Mouse (Mus musculus): Measurements from ENCODE around the gene Sh3glb2. TPM values are rescaled to one million over a fixed set of nuclear protein-coding genes. Genes with fewer than 3 reads are reported as not detected.

Sh3glb2 gene
- polyA plus RNA-seq, 1 experiment from 2014 or later = 70.7 TPM

GRCm38 (mm10) chr2:30349196-30349595 is 9.9 kb downstream of the Sh3glb2 start:
- H3K9me3 ChIP-seq (replicated peaks) = no peaks in the 10 kb centered on the region
- H3K27ac ChIP-seq (replicated peaks) = no peak overlapping the region
- 87% methylated on average over 6 of the region's 6 CpGs for WGBS
- DNase-seq (ENCODE audit: low spot score) = no peak
- peaks cover 89% of the 10 kb centered on the region for H3K36me3 ChIP-seq
- H3K4me1 ChIP-seq = no peaks in the 10 kb centered on the region
- no peak overlapping the region for H3K4me3 ChIP-seq
- H3K27me3 ChIP-seq (ENCODE audit: low read depth, poor library complexity, severe bottlenecking) = no peaks in the 10 kb centered on the region

- no peaks in the 10 kb centered on the region for H3K9me3 ChIP-seq (replicated peaks)
- 93% methylated on average over 7 of the region's 7 CpGs for WGBS
- DNase-seq (ENCODE audit: low spot score) = no peak
Observed at GRCm38 (mm10) chr2:30345971-30346676, 13.0 kb downstream of the Sh3glb2 start.

GRCm38 (mm10) chr2:30343601-30344137 is 15.5 kb downstream of the Sh3glb2 start:
- Histone ChIP-seq H3K27me3 (ENCODE audit: low read depth, poor library complexity, severe bottlenecking) (no peaks in the 10 kb centered on the region), H3K9me3 (replicated peaks) (no peaks in the 10 kb centered on the region), H3K36me3 (peaks cover 100% of the 10 kb centered on the region), H3K4me3 (no peak overlapping the region), H3K4me1 (no peaks in the 10 kb centered on the region), H3K27ac (replicated peaks) (0 out of 2 replicates have a peak overlapping the region, but pooled peaks have one; percentile 17)
- DNase-seq (ENCODE audit: low spot score) = no peak
- WGBS = 84% methylated on average over 14 of the region's 14 CpGs

More at GRCm38 (mm10) chr2:30345971-30346676, 13.0 kb downstream of the Sh3glb2 start:
- Histone ChIP-seq H3K4me3 (no peak overlapping the region), H3K36me3 (peaks cover 98% of the 10 kb centered on the region), H3K27me3 (ENCODE audit: low read depth, poor library complexity, severe bottlenecking) (no peaks in the 10 kb centered on the region), H3K27ac (replicated peaks) (no peak overlapping the region), H3K4me1 (no peaks in the 10 kb centered on the region)

GRCm38 (mm10) chr2:30342544-30342943 is 16.6 kb downstream of the Sh3glb2 start:
- no peak for DNase-seq (ENCODE audit: low spot score)
- Histone ChIP-seq H3K9me3 (replicated peaks) (no peaks in the 10 kb centered on the region), H3K4me3 (no peak overlapping the region), H3K4me1 (no peaks in the 10 kb centered on the region), H3K27me3 (ENCODE audit: low read depth, poor library complexity, severe bottlenecking) (no peaks in the 10 kb centered on the region), H3K27ac (replicated peaks) (no peak overlapping the region), H3K36me3 (peaks cover 100% of the 10 kb centered on the region)
- WGBS = 93% methylated on average over 7 of the region's 7 CpGs

GRCm38 (mm10) chr2:30342061-30342460 is 17.1 kb downstream of the Sh3glb2 start:
- peaks cover 100% of the 10 kb centered on the region for H3K36me3 ChIP-seq

GRCm38 (mm10) chr2:30337179-30337578 is 22.0 kb downstream of the Sh3glb2 start:
- H3K27me3 ChIP-seq (ENCODE audit: low read depth, poor library complexity, severe bottlenecking) = no peaks in the 10 kb centered on the region
- H3K27ac ChIP-seq (replicated peaks) = no peak overlapping the region
- H3K4me1 ChIP-seq = no peaks in the 10 kb centered on the region
- no peaks in the 10 kb centered on the region for H3K9me3 ChIP-seq (replicated peaks)
- no peak overlapping the region for H3K4me3 ChIP-seq
- DNase-seq (ENCODE audit: low spot score) = no peak
- WGBS = 90% methylated on average over 12 of the region's 12 CpGs
- peaks cover 100% of the 10 kb centered on the region for H3K36me3 ChIP-seq

More at GRCm38 (mm10) chr2:30342061-30342460, 17.1 kb downstream of the Sh3glb2 start:
- no peak for DNase-seq (ENCODE audit: low spot score)
- Histone ChIP-seq H3K27me3 (ENCODE audit: low read depth, poor library complexity, severe bottlenecking) (no peaks in the 10 kb centered on the region), H3K4me3 (no peak overlapping the region), H3K27ac (replicated peaks) (no peak overlapping the region), H3K9me3 (replicated peaks) (no peaks in the 10 kb centered on the region), H3K4me1 (no peaks in the 10 kb centered on the region)
- WGBS = 93% methylated on average over 3 of the region's 3 CpGs

- no peaks in the 10 kb centered on the region for H3K27me3 ChIP-seq (ENCODE audit: low read depth, poor library complexity, severe bottlenecking)
- H3K36me3 ChIP-seq = peaks cover 100% of the 10 kb centered on the region
- no peak overlapping the region for H3K4me3 ChIP-seq
- H3K27ac ChIP-seq (replicated peaks) = no peak overlapping the region
- DNase-seq (ENCODE audit: low spot score) = no peak
- H3K4me1 ChIP-seq = no peaks in the 10 kb centered on the region
- 87% methylated on average over 16 of the region's 16 CpGs for WGBS
- no peaks in the 10 kb centered on the region for H3K9me3 ChIP-seq (replicated peaks)
Observed at GRCm38 (mm10) chr2:30336174-30336915, 22.8 kb downstream of the Sh3glb2 start.

GRCm38 (mm10) chr2:30335324-30335723 is 23.8 kb downstream of the Sh3glb2 start:
- no peak for DNase-seq (ENCODE audit: low spot score)
- Histone ChIP-seq H3K36me3 (peaks cover 100% of the 10 kb centered on the region), H3K4me1 (no peaks in the 10 kb centered on the region), H3K4me3 (no peak overlapping the region), H3K27ac (replicated peaks) (no peak overlapping the region), H3K9me3 (replicated peaks) (no peaks in the 10 kb centered on the region), H3K27me3 (ENCODE audit: low read depth, poor library complexity, severe bottlenecking) (no peaks in the 10 kb centered on the region)
- 97% methylated on average over 2 of the region's 2 CpGs for WGBS

- Histone ChIP-seq H3K27ac (replicated peaks) (no peak overlapping the region), H3K27me3 (ENCODE audit: low read depth, poor library complexity, severe bottlenecking) (no peaks in the 10 kb centered on the region), H3K9me3 (replicated peaks) (no peaks in the 10 kb centered on the region), H3K4me1 (no peaks in the 10 kb centered on the region), H3K36me3 (peaks cover 100% of the 10 kb centered on the region), H3K4me3 (no peak overlapping the region)
- 86% methylated on average over 3 of the region's 3 CpGs for WGBS
- no peak for DNase-seq (ENCODE audit: low spot score)
Observed at GRCm38 (mm10) chr2:30328791-30329190, 30.3 kb downstream of the Sh3glb2 start.

- Histone ChIP-seq H3K27me3 (ENCODE audit: low read depth, poor library complexity, severe bottlenecking) (no peaks in the 10 kb centered on the region), H3K4me3 (no peak overlapping the region), H3K36me3 (peaks cover 100% of the 10 kb centered on the region), H3K4me1 (no peaks in the 10 kb centered on the region), H3K27ac (replicated peaks) (no peak overlapping the region), H3K9me3 (replicated peaks) (no peaks in the 10 kb centered on the region)
- DNase-seq (ENCODE audit: low spot score) = no peak
- 95% methylated on average over 7 of the region's 7 CpGs for WGBS
Observed at GRCm38 (mm10) chr2:30327276-30327675, 31.9 kb downstream of the Sh3glb2 start.

GRCm38 (mm10) chr2:30325296-30325695 is 33.8 kb downstream of the Sh3glb2 start:
- Histone ChIP-seq H3K4me1 (no peaks in the 10 kb centered on the region), H3K27ac (replicated peaks) (no peak overlapping the region), H3K4me3 (no peak overlapping the region), H3K9me3 (replicated peaks) (no peaks in the 10 kb centered on the region), H3K27me3 (ENCODE audit: low read depth, poor library complexity, severe bottlenecking) (no peaks in the 10 kb centered on the region), H3K36me3 (peaks cover 100% of the 10 kb centered on the region)
- WGBS = 93% methylated on average over 5 of the region's 5 CpGs
- no peak for DNase-seq (ENCODE audit: low spot score)

- no peaks in the 10 kb centered on the region for H3K27me3 ChIP-seq (ENCODE audit: low read depth, poor library complexity, severe bottlenecking)
- WGBS = 90% methylated on average over 7 of the region's 7 CpGs
- H3K9me3 ChIP-seq (replicated peaks) = no peaks in the 10 kb centered on the region
- H3K27ac ChIP-seq (replicated peaks) = no peak overlapping the region
- H3K4me1 ChIP-seq = no peaks in the 10 kb centered on the region
- no peak overlapping the region for H3K4me3 ChIP-seq
- DNase-seq (ENCODE audit: low spot score) = no peak
- peaks cover 99% of the 10 kb centered on the region for H3K36me3 ChIP-seq
Observed at GRCm38 (mm10) chr2:30323111-30323510, 36.0 kb downstream of the Sh3glb2 start.

GRCm38 (mm10) chr2:30319260-30319659 is 39.9 kb downstream of the Sh3glb2 start:
- no peak for DNase-seq (ENCODE audit: low spot score)
- Histone ChIP-seq H3K27me3 (ENCODE audit: low read depth, poor library complexity, severe bottlenecking) (no peaks in the 10 kb centered on the region), H3K27ac (replicated peaks) (no peak overlapping the region), H3K36me3 (peaks cover 99% of the 10 kb centered on the region), H3K9me3 (replicated peaks) (no peaks in the 10 kb centered on the region), H3K4me1 (no peaks in the 10 kb centered on the region), H3K4me3 (no peak overlapping the region)
- 90% methylated on average over 4 of the region's 4 CpGs for WGBS
